Mouse (Mus musculus) right cerebral cortex, adult 2 months (tissue): ENCODE results near the gene Acaa1b.

Experiments
- DNase-seq, 2 experiments: peaks; one replicate each; pipeline ENCODE4 v3.0.0; 2021 to 2022; ENCODE audit warnings: low spot score in 2 of 2

Acaa1b gene

GRCm38 (mm10) chr9:119156278-119157201, at the start of gene Acaa1b:
Gene Acaa1b (minus strand): TSS chr9:119157093.
- DNase-seq, result peak; percentile 71 to 74

DNA sequence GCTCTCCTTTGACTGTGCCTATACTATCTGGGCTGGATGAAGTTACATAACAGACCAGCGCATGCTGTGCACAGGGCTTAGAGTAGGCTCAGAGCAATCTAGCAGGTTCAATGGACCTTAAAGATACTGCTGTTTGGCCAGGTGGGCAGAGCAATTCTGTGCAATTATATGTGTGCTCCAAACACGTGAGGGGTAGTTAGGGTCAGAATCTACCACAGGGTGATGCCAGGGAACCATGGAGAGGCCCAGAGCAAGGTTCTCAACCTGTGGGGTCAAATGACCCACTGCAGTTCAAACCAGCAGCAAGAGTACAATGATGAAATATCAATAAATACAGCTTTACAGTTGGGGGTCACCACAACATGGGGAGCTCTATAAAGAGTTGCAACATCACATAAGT, 49.8 kb upstream of the Acaa1b start:
- DNase-seq, result no peak

DNA sequence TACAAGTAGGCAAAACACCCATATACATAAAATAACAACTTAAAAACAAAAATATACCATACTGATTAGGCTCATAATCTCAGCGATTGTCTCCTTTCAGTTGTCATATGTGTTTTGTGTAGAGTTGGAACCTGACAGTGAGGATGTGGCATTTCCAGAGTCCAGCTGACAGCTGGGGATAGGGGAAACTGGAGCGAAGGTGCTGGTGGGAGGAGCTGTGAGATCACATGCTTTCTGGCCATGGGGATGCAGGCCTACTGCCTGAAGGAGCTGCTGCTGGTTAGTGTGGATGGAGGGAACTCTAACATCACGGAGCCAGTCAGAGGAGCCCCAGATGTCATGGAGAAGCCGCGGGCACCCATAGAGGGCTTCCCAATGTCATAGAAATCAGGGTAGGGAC, 48.9 kb upstream of the Acaa1b start:
- DNase-seq, result no peak

GRCm38 (mm10) chr9:119203617-119204016, 46.7 kb upstream of the Acaa1b start:
- DNase-seq, result no peak

GRCm38 (mm10) chr9:119201653-119202052, 44.8 kb upstream of the Acaa1b start:
- DNase-seq, result no peak

DNA sequence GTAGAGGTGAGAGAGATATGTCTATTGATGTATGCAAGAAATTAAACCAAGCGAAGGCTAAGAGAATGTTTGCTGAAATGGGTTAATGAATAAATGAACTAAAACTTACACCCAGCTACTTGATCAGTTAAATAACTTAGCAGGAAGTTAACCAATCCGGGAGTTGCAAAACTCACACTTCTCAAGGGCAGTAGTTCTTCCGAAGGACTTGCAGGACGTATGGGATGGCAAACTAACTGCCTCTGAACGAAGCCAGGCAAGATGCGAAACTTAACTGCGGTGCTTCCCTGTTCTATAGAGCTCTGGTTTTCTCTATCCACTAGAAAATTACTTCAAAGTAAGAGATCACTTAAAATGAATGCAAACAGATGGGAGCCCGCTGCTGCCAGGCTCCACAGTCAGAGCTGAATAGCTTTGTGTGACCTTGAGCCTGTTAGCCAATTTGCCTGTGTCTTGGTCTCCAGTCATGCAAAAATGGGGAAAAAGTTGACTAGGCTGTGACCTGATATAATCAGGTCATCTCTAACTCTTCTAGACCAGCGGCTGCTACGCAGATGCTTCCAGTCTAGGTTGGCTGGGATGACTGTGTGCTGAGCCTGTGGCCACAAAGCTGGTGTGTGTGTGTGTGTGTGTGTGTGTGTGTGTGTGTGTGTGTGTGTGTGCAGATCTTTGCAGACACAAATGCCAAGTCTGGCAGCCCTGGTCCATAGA, 42.4 kb upstream of the Acaa1b start:
- DNase-seq, result no peak

GRCm38 (mm10) chr9:119192202-119192990, 35.5 kb upstream of the Acaa1b start:
- DNase-seq, result peak; percentile 32 to 37

DNA sequence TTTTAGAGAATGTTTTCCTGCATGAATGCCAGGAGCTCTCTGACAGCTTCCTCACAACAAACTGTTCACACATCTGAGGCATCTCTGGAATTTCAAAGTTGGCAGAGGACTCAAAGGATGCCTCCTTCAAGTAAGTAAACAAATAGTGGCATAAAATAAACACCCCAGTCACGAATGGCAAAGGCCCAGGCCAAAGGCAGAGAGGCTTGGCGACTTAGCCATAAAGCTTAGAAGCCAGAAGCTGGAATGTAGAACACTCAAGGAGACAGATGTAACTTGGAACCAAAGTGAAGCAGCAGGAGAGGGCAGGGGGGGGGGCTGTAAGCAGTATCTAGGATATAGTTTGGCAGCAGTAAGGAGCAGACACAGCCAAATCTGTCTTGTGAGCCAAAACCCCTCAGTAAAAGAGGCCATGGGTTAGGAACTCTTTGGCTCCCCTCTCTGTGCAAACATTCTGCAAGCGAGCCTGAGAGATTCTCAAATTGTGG, 24.4 kb upstream of the Acaa1b start:
- DNase-seq, result peak in 1 of 2 experiments; percentile 6

- DNase-seq, result no peak
Observed at GRCm38 (mm10) chr9:119179292-119179691, 22.4 kb upstream of the Acaa1b start.

DNA sequence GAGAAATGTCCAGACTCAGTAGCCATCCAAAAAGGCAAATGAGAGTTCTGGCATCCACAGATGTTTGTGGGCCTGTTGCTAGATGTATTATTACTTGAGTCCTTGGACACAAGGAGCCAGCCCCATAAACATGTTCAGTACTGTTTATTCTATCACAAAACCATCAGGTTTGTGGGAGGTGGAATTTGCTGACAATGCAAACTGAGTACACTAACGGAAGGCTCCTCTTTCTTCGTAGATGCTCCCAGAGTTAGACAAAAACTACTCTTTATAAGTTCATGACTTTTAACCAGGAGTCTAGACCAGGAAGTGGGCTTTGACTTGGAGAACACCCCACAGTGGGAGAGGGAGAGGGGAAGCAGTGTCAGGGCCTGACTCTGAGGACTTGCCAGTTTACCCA, 10.7 kb upstream of the Acaa1b start:
- no peak for DNase-seq

DNA sequence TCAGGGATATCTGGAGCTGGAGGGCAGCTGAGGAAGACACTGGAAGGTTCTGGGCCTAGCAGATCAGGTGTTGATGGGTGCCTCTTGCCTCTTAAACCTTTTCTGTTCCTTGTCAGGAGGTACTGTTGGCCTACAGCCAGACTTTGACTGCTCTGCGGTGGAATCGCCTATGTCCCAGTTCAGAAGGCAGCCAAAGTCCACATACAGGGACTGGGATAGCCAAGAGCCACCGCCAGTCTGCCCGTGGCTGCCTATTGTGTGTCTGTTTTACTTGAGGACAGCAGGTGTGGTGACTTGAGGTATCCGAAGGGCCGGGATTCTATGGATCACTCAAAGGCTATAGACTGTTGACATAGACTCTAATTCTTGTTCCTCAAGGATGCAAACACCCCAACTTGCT, 8.7 kb upstream of the Acaa1b start:
- no peak for DNase-seq

DNA sequence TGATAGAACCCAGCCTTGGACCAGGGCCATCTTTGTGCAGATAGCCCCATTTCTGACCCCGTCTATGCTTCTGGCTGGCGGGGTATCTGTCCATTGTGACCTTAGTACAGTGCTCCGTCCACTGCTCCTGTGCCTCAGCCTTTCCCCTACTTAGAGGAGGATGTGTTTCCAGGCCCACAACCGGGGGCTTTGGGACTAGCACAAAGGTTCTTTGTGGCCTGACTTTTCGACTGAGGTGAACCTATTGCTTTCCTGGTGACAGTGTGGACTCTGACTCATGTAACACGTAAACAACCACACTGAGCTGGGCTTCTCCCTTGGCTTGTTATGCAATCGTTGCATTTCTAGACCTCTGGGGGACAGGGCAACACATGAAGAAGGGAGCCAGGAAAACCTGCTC, 7.8 kb upstream of the Acaa1b start:
- no peak for DNase-seq

DNA sequence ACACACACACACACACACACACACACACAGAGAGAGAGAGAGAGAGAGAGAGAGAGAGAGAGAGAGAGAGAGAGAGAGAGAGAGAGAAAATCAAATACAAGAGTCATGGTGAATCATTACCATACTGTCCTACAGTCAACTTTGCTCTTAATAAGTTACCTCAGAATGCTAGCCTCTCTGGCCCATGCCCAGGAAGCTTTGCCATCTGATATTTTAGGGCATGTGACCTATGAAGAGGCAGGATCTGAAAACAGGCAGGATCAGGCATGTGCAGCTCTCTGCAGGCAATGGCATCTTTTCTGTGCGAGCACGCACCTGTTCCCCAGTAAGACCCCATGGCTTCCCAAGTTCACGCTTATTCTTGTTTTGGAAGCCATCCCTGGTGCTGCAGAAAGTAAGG, 3.8 kb upstream of the Acaa1b start:
- no peak for DNase-seq

DNA sequence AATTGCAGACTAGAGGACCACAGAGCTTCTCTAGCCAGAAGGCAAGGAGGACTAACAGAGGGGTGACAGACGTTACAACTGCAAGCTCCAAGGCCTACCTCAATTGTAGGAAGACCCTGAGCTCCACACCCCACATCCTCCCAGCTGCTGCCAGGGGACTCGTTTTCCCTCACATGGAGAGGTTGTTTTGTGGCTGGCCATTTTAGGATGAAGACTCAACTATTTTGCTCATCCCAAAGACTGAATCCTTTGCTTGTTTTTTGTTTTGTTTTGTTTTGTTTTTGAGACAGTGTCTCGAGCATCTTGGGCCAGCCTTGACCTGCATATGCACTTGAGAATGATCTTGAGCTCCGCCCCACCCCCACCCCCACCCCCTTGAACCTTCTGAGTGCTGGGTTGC, 2.0 kb upstream of the Acaa1b start, which contains the start of gene Gm47289:
Gm47289 (plus strand) TSS at position 301 of the 400 bp plus-strand sequence.
- DNase-seq, result no peak

GRCm38 (mm10) chr9:119155826-119156225, 1.1 kb downstream of the Acaa1b start:
- DNase-seq, result no peak

DNA sequence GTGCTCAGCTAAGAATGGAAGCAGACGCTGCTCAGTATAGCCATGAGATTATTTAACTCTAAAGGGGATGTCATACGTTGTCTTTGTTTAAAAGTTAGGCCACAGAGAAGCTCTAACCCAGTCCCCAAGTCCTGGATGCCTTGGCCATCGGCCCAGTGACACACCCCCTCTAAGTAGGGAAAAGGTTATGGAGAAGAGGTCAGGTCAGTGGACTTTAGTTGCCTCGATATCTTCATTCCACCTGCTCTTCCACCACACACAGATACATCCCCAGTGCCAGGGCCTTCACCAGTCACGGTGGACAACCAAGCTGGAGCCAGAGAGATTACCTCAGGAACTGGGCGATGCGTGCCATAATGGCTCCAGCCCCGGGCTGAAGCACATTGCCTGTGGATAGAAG, 1.5 kb downstream of the Acaa1b start:
- no peak for DNase-seq

- DNase-seq, result no peak
Observed at GRCm38 (mm10) chr9:119151751-119152150, 5.1 kb downstream of the Acaa1b start.

DNA sequence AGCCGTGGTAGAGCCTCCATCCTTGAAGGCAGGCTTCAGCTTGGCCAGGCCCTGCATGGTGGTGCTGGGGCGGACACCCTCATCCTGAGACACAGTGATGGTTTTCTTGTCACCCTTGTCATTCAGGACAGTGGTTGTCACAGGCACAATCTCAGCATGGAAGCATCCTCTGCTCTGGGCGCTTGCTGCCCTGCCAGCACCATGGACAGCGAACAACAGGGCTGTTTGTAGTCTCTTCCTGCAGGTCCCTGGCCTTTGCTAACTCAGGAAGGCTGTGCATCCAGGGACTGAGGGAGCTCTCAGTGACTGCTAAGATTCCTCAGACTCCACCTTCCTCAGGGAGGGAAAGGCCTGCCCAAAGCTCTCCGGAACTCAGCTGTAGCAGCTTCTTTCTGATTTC, 7.3 kb downstream of the Acaa1b start:
- DNase-seq, result no peak

DNA sequence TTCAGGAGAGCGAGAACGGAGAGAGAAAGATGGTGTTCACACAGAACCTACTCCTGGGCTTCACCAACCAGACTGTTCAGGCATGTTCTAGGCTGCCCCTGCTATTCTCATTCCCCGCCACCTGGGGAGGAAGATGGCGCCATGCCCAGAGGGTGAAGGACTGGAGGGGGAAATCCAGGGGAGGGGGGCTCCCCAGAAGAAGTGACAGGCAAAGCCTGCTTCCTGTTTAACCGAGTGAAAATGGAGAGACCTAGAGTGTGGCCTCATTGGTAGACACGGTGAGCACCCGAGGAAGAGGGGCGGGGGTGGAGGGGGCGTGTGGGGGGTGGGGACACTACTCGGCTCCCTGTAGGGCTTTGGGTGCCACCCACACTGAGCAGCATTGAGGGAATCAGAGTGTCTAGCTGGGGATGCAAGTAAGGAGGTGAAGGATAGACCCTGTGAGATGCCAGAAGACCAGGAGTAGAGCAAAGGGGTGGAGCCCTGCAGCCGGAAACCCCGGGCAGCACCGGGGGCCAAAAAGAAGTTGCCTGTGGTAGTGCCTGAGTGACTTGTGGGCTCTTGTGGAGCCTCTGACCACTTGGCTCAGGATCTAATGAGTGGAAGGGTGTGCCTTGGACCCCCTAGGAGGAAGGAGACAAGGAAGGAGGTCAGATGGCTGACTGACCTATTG, 10.7 kb downstream of the Acaa1b start:
- no peak for DNase-seq

DNA sequence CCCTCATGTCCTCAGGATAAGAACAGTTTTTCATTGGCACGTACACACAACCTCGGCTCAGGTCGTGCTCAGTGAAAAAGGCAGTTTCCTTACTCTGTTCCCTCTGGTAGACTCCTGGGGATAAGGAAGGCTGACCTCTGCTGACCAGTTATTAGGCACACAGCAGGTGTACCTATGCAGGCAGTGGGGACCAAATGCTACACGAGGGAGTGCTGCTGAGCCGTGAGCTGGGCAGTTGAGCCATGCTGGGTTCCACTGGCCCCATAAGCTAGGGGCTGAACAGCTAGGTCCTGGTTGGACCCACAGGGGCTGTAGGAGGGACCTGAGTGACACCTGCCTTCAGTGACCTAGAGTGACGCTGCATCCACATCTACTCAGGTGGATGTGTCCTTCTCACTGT, 11.3 kb downstream of the Acaa1b start:
- DNase-seq, result no peak

- DNase-seq, result no peak
Observed at GRCm38 (mm10) chr9:119145137-119145536, 11.8 kb downstream of the Acaa1b start.
